Mouse (Mus musculus) MEL (cell line): ENCODE results near the gene Pstpip1. TPM values are rescaled to one million over a fixed set of nuclear protein-coding genes. Genes with fewer than 3 reads are reported as not detected.

Experiments used
- DNase-seq: peaks from one replicate; pipeline ENCODE4 v3.0.0; 2011; ENCODE audit warnings: low read depth, low spot score
- H3K27ac ChIP-seq: 2 replicates; pipeline ENCODE4 v1.5.1; 2012; ENCODE audit warnings: low read depth, mild to moderate bottlenecking, control low read depth, low read length, moderate library complexity; ENCODE audit not compliant: control insufficient read depth
- H3K27me3 ChIP-seq, 2 experiments: fragments of 150-350 bp in 1 of 2; sonication (generic) in 1 of 2; 2 replicates each; pipeline ENCODE4 v1.6.1; 2012; ENCODE audit warnings: low read length in 2 of 2, mild to moderate bottlenecking in 2 of 2, improper control_type of control experiment in 1 of 2, moderate library complexity in 1 of 2; ENCODE audit not compliant: insufficient read depth in 2 of 2, control insufficient read depth in 1 of 2
- H3K36me3 ChIP-seq, 2 experiments: 2 replicates each; pipeline ENCODE4 v1.6.1; 2012 to 2014; ENCODE audit warnings: low read length in 2 of 2, improper control_type of control experiment in 1 of 2, inconsistent platforms in 1 of 2, mild to moderate bottlenecking in 1 of 2; ENCODE audit not compliant: insufficient read depth in 2 of 2, control insufficient read depth in 1 of 2
- H3K4me1 ChIP-seq, 2 experiments: fragments of 150-350 bp in 1 of 2; sonication (generic) in 1 of 2; 2 replicates each; pipeline ENCODE4 v1.6.1; 2012; ENCODE audit warnings: low read length in 2 of 2, improper control_type of control experiment in 1 of 2, mild to moderate bottlenecking in 1 of 2; ENCODE audit not compliant: insufficient read depth in 2 of 2, control insufficient read depth in 1 of 2
- H3K4me3 ChIP-seq, 2 experiments: fragments of 150-350 bp in 1 of 2; sonication (generic) in 1 of 2; 2 replicates each; pipeline ENCODE4 v1.5.1; 2012; ENCODE audit warnings: low read depth in 2 of 2, low read length in 2 of 2, mild to moderate bottlenecking in 2 of 2, moderate library complexity in 2 of 2, control low read depth in 1 of 2, improper control_type of control experiment in 1 of 2; ENCODE audit not compliant: control insufficient read depth in 1 of 2, insufficient read depth in 1 of 2
- H3K79me2 ChIP-seq: 2 replicates; pipeline ENCODE4 v1.6.1; 2012; ENCODE audit warnings: mild to moderate bottlenecking, low read length, moderate library complexity; ENCODE audit not compliant: control insufficient read depth, poor library complexity, insufficient read depth
- H3K9ac ChIP-seq: 2 replicates; pipeline ENCODE4 v1.6.1; 2012; ENCODE audit warnings: low read depth, mild to moderate bottlenecking, control low read depth, low read length, moderate library complexity; ENCODE audit not compliant: control insufficient read depth, poor library complexity, severe bottlenecking
- H3K9me3 ChIP-seq: fragments of 150-350 bp; sonication (generic); replicated peaks from 2 replicates; pipeline ENCODE4 v1.6.1; 2012; ENCODE audit warnings: mild to moderate bottlenecking, low read length, improper control_type of control experiment, moderate library complexity; ENCODE audit not compliant: insufficient read depth
- CTCF ChIP-seq, 3 experiments: IDR thresholded peaks in 2 of 3; conservative IDR thresholded peaks in 1 of 3; 2 replicates each; pipeline ENCODE4 v1.5.1; 2011 to 2012; ENCODE audit warnings: low read length in 3 of 3, low read depth in 2 of 3, mild to moderate bottlenecking in 2 of 3, improper control_type of control experiment in 1 of 3, inconsistent platforms in 1 of 3, mixed read lengths in 1 of 3, moderate library complexity in 1 of 3; ENCODE audit not compliant: control insufficient read depth in 1 of 3, insufficient read depth in 1 of 3, poor library complexity in 1 of 3, severe bottlenecking in 1 of 3
- E2F4 ChIP-seq: IDR thresholded peaks from 2 replicates; pipeline ENCODE4 v1.6.1; 2011; ENCODE audit warnings: low read depth, low read length, improper control_type of control experiment, borderline replicate concordance
- ELF1 ChIP-seq: IDR thresholded peaks from 2 replicates; pipeline ENCODE4 v1.6.1; 2014; ENCODE audit warnings: low read depth, mild to moderate bottlenecking, inconsistent platforms, low read length, improper control_type of control experiment, moderate library complexity
- GABPA ChIP-seq: IDR thresholded peaks from 2 replicates; pipeline ENCODE4 v1.6.1; 2012; ENCODE audit warnings: low read depth, mild to moderate bottlenecking, inconsistent platforms, low read length, improper control_type of control experiment, moderate library complexity
- HCFC1 ChIP-seq: IDR thresholded peaks from 2 replicates; pipeline ENCODE4 v1.6.1; 2012; ENCODE audit warnings: low read depth, mild to moderate bottlenecking, inconsistent platforms, low read length, improper control_type of control experiment, moderate library complexity
- KAT2A ChIP-seq: conservative IDR thresholded peaks from 2 replicates; pipeline ENCODE4 v1.6.1; 2012; ENCODE audit warnings: low read depth, low read length, improper control_type of control experiment, inconsistent platforms
- MEF2A ChIP-seq: IDR thresholded peaks from 2 replicates; pipeline ENCODE4 v1.6.1; 2014; ENCODE audit warnings: low read depth, mild to moderate bottlenecking, inconsistent platforms, low read length, improper control_type of control experiment; ENCODE audit not compliant: poor library complexity, insufficient replicate concordance, severe bottlenecking; ENCODE audit errors: extremely low read depth
- MYC ChIP-seq: IDR thresholded peaks from 2 replicates; pipeline ENCODE4 v1.6.1; 2011; ENCODE audit warnings: low read depth, mild to moderate bottlenecking, low read length, improper control_type of control experiment, moderate library complexity
- POLR2AphosphoS2 ChIP-seq: IDR thresholded peaks from 2 replicates; pipeline ENCODE4 v1.6.1; 2011; ENCODE audit warnings: low read length, improper control_type of control experiment
- POLR2AphosphoS5 ChIP-seq: IDR thresholded peaks from 2 replicates; pipeline ENCODE4 v1.6.1; 2012; ENCODE audit warnings: low read depth, borderline replicate concordance, mild to moderate bottlenecking, inconsistent platforms, low read length, moderate library complexity, mixed read lengths
- RAD21 ChIP-seq: IDR thresholded peaks from 2 replicates; pipeline ENCODE4 v1.6.1; 2011; ENCODE audit warnings: mild to moderate bottlenecking, low read depth, low read length, improper control_type of control experiment
- RCOR1 ChIP-seq: IDR thresholded peaks from 2 replicates; pipeline ENCODE4 v1.6.1; 2012; ENCODE audit warnings: low read depth, mild to moderate bottlenecking, inconsistent platforms, low read length, improper control_type of control experiment
- SMC3 ChIP-seq: IDR thresholded peaks from 2 replicates; pipeline ENCODE4 v1.6.1; 2011; ENCODE audit warnings: low read depth, low read length, improper control_type of control experiment
- TBP ChIP-seq: IDR thresholded peaks from 2 replicates; pipeline ENCODE4 v1.8.0; 2011; ENCODE audit warnings: low read depth, low read length, improper control_type of control experiment
- TCF12 ChIP-seq: IDR thresholded peaks from 2 replicates; pipeline ENCODE4 v1.6.1; 2014; ENCODE audit warnings: low read depth, mild to moderate bottlenecking, inconsistent platforms, low read length, improper control_type of control experiment, moderate library complexity
- UBTF ChIP-seq: IDR thresholded peaks from 2 replicates; pipeline ENCODE4 v1.6.1; 2012; ENCODE audit warnings: low read depth, mild to moderate bottlenecking, inconsistent platforms, low read length, improper control_type of control experiment, moderate library complexity, borderline replicate concordance; ENCODE audit not compliant: insufficient read depth
- USF1 ChIP-seq: IDR thresholded peaks from 2 replicates; pipeline ENCODE4 v1.6.1; 2014; ENCODE audit warnings: low read depth, mild to moderate bottlenecking, inconsistent platforms, low read length, improper control_type of control experiment, moderate library complexity
- USF2 ChIP-seq, 2 experiments: IDR thresholded peaks; 2 replicates each; pipeline ENCODE4 v1.6.1; 2011 to 2012; ENCODE audit warnings: improper control_type of control experiment in 2 of 2, low read length in 2 of 2, borderline replicate concordance in 1 of 2, inconsistent platforms in 1 of 2, low read depth in 1 of 2, mild to moderate bottlenecking in 1 of 2; ENCODE audit not compliant: insufficient read depth in 1 of 2
- polyA plus RNA-seq, 2 experiments: library from polyadenylated mRNA; stranded (reverse) in 1 of 2; unstranded in 1 of 2; fragments of >175 nt in 1 of 2; fragments of >200 nt in 1 of 2; gene quantifications; 2 replicates each; pipeline versions ENCODE4 v1.2.1 to v1.2.4; 2012; ENCODE audit warnings: low replicate concordance in 2 of 2, low read depth in 1 of 2; ENCODE audit not compliant: insufficient read length in 2 of 2, insufficient read depth in 1 of 2, missing spikeins in 1 of 2
- total RNA-seq: library from RNA; depleted of rRNA; stranded (reverse); fragments of 300-350 nt; gene quantifications from 2 replicates; pipeline ENCODE4 v1.2.3, GENCODE M21; 2012

Pstpip1 gene
- total and polyA plus RNA-seq, 3 experiments, result 0.04 to 0.22 TPM; not detected in 1

DNA sequence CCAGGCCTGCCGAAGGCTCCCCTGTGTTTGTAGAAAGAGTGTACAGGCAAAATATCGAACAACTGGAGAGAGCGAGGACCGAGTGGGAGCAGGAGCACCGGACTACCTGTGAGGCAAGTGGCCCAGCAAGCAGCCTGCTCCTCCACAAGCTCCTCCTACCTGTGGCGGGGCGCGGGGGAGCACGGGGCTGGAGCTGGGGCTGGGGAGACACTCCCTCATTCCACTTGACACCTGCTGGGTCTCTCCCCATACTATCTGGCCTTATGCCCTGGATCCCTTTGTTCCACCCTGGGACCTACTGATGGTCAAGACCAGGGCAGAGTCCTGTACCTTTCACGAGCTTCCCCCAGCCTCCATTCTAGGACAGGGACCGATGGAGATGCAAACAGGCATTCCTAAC lies 34.8 kb downstream of the Pstpip1 start:
- H3K4me3 ChIP-seq, result no peak overlapping the region
- H3K27ac ChIP-seq, result no peak overlapping the region
- H3K79me2 ChIP-seq, result no peaks in the 10 kb centered on the region
- peaks cover 0 to 5% of the 10 kb centered on the region in 2 experiments; a peak in 2 of 4 replicates for H3K4me1 ChIP-seq
- DNase-seq, result no peak
- no peaks in the 10 kb centered on the region for H3K36me3 ChIP-seq
- no peak overlapping the region for H3K9ac ChIP-seq
- TF ChIP-seq SMC3, result no peak
- TF ChIP-seq TCF12, result no peak
- no peak for TF ChIP-seq POLR2AphosphoS5
- no peak for TF ChIP-seq UBTF
- TF ChIP-seq ELF1, result no peak
- no peak for TF ChIP-seq TBP
- no peak for TF ChIP-seq RAD21
- no peak for TF ChIP-seq RCOR1
- no peak for TF ChIP-seq MYC
- TF ChIP-seq CTCF (IDR thresholded peaks at IDR 0.05 in 2 of 3, conservative IDR thresholded peaks at IDR 0.05 in 1 of 3; ENCODE audit: control insufficient read depth in 1 of 3, insufficient read depth in 1 of 3, low read depth in 2 of 3, low read length in 3 of 3, poor library complexity in 1 of 3, severe bottlenecking in 1 of 3), result no peak
- no peak for TF ChIP-seq GABPA
- no peak for TF ChIP-seq KAT2A
- no peak for TF ChIP-seq USF2 (IDR thresholded peaks at IDR 0.05; ENCODE audit: borderline replicate concordance in 1 of 2, insufficient read depth in 1 of 2, low read depth in 1 of 2, low read length in 2 of 2)
- no peak for TF ChIP-seq E2F4
- no peak for TF ChIP-seq POLR2AphosphoS2
- TF ChIP-seq USF1, result no peak
- TF ChIP-seq MEF2A, result no peak
- no peaks in the 10 kb centered on the region for H3K9me3 ChIP-seq
- H3K27me3 ChIP-seq, result no peaks in the 10 kb centered on the region

DNA sequence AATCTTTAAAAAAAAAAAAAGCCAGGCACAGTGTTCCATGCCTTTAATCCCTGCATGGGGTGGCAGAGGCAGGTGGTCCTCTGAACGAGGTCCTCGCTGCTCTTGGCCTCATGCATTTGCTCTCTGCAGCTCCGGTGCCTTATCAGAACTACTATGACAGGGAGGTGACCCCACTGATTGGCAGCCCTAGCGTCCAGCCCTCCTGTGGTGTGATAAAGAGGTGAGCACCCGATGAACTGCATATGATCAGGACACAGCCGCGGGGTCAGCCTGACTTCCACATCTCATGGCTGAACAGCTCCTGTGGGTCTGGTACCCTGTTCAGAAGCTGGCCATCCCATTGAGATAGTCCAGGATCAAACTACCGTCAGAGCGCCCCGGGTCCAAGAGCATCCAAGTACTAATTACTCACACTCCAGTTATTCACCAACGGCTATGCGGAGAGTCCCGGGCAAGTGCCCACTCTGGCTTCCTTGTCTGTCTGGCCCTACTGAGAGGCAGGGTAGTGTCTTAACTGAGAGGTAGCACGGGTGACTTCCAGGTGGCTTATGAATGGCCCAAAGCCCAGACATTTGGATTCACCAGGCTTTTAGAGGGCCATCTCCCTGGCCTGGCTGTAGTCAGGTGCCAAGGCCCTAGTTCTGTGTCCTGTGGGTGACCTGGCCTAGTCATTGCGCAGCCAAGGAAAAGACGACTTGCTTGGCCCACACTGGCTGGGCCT lies 36.9 kb downstream of the Pstpip1 start:
- Histone ChIP-seq H3K27me3 (no peaks in the 10 kb centered on the region), H3K4me1 (peaks cover 0 to 5% of the 10 kb centered on the region in 2 experiments; a peak in 2 of 4 replicates), H3K9me3 (no peaks in the 10 kb centered on the region), H3K36me3 (no peaks in the 10 kb centered on the region), H3K27ac (no peak overlapping the region), H3K79me2 (no peaks in the 10 kb centered on the region), H3K4me3 (no peak overlapping the region), H3K9ac (no peak overlapping the region)
- TF ChIP-seq UBTF, result no peak
- no peak for TF ChIP-seq HCFC1
- no peak for DNase-seq
